Mouse (Mus musculus): ENCODE measurements around the gene Ppp1ca.
A peak's percentile ranks its signal among the peaks of the same experiment; 100 is the strongest.

Ppp1ca gene

DNA sequence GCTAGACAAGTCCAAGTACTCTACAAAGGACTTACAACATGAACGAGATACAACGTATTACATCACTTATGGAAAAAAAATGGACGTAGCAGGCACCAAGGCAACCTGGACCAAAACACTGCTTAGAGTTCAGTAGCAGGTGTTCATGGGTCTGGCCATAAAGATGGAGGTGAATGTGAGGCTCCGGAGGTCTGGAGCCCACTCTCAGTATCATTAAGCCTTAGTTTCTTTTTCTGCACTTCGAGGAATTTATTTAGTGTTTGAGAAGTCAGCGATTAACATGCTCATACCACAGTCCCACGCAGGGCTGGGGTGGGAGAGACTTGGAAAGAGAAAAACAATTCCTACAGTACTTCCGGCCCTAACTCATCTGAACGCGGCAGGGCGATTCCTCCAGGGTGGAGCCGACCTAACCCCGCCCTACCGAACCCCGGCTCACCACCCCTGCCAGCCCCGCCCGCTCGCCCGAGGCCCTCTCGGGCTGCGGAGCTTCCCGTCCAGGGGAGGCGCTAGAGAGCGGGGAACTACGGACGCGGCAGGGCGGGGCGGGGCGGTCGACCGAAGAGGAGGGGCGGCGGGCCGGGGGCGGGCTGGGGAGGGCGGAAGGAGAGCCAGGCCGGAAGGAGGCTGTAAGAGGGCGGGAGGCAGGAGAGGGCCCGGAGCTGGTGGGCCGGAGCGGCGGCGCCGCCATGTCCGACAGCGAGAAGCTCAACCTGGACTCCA lies at the start of gene Ppp1ca:
Gene Ppp1ca, plus strand, starts transcription at position 538 of the 723 bp plus-strand sequence.
- DNase-seq (ENCODE audit: extremely low spot score, low read depth, low spot score): peak; percentile 77

DNA sequence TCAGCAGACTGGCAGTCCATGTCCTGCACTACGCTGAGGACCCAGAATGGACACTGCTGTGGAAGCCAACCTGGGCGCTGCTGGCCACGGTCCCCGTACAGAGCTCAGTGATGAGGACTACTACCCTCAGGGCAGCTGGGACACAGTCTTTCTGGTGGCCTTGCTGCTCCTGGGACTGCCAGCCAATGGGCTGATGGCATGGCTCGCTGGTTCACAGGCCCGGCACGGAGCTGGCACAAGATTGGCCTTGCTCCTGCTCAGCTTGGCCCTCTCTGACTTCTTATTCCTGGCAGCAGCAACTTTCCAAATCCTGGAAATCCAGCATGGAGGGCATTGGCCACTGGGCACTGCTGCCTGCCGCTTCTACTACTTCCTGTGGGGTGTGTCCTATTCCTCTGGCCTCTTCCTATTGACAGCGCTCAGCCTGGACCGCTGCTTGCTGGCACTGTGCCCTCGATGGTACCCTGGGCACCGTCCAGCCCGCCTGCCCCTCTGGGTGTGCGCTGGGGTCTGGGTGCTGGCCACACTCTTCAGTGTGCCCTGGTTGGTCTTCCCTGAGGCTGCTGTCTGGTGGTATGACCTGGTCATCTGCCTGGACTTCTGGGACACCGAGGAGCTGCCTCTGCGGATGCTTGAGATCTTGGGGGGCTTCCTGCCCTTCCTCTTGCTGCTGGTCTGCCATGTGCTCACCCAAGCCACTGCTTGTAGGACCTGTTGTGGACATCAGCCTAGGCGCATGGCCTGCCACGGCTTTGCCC lies 49.3 kb upstream of the Ppp1ca start:
- no peak for DNase-seq (ENCODE audit: extremely low spot score, low read depth, low spot score)

DNA sequence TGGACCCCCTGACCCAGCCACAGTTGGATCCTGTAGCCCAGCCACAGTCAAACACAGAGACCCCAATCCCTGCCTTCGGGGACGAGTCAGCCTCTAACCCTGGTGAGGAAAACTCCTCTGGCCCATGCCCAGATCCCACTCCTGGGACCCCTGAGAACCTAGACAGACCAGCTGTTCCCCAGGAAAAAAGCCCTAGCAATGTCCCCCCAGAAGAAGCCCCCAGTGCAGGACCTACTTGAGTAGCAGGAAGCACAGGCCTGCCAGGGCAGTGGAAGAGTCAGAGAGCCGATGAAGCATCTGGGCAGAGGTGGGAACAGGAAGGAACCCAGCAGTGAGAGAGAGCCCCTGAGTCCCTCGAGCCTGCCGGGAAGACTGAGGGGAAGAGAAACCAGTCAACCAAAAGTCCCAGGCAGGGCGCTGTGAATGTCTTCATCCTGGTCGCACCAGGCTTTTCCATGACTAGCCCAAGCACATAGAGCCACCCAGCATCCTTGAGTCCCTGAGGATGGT lies 48.1 kb upstream of the Ppp1ca start, which contains the start of gene Cabp4:
Gene Cabp4, minus strand, starts transcription at position 275 of the 510 bp plus-strand sequence.
- no peak for DNase-seq (ENCODE audit: extremely low spot score, low read depth, low spot score)

DNA sequence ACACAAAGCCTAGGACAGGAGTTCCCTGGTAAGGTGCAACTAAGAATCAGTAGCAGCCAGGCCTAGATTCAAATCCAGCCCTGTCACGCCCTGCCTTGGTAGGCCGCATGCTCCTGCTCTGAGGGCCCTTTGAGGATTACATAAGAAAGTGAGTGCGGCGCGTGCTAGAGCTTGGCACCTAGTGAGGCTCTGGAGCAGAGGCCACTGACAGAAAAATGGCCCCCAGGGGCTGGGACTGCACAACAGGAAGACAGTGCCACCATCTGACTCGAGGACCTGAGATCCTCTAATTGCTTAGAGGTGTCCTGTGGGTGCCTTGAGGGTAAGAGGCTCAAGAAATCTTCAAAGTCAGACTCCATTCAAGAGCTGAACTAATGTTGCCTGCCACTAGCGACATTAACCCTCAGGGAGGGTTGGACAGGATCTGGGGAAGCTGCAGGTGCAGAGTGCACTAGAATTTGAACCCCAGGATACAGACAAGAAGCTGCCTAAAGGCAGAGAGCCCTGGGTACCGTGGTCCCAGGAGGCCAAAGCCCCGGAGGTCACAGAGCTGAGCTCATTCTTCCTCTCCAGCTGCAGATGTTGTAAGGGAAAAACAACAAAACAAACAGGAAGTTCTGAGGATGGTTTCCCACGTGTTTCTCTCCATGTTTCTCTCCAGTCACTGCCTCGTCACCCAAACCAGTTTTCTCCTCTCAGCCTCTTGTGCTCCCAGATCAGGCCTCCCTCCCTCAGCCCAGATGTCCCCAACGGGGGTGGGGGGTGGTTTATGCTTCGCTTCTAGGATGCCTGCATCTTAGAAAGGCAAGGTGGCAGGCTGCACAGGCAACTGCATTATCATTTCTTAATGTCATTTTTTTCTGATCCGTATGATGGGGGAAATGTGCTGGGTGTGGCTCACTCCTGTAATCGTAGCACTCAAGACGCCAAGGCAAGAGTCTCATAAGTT lies 47.0 kb upstream of the Ppp1ca start:
- no peak for DNase-seq (ENCODE audit: extremely low spot score, low read depth, low spot score)

DNA sequence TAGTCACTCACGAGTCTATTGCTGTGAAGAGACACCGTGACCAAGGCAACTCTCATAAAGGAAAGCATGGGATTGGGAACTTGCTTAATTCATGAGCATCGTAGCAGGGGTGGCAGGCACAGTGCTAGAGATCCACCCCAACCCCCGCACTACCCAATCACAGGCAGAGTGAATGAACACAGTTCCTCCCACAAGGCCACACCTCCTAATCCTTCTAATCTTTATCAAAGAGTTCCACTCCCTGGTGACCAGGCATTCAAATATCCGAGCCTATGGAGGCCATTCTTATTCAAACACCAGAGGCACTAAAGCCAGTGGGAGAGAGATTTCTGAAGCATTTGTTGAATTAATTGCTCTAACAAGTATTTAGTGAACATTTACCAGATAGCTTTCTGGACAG lies 45.9 kb upstream of the Ppp1ca start:
- no peak for DNase-seq (ENCODE audit: extremely low spot score, low read depth, low spot score)

DNA sequence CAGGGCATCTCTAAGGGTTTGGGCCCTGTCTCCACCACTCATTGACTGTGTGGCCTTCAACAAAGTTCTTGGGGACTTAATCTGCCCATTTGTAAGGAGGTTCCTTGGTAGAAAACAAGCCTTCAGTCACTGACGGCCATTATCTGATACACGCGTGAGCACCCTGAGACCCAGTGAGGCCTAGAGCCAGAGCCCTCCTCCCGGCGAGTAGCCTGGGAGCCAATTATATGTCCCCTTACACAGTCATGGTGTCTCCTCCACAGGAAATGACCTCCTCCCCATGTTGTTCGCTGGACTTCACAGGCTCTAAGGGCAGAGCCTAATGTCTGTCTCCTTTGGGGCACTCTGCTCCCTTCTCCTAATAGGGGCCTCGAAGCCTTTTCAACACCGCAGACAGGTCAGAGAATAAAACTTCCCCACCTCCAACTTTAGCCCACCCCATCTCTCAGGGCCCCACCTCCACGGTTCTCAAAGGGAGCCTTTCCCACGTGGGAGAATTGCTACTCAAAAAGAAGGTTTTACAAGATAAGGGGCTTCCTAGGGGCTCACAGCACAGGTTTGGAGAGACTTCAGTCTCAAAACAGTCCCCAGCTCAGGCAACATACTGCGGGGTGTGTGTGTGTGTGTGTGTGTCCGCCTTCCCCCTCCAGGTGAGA lies 45.4 kb upstream of the Ppp1ca start:
- DNase-seq (ENCODE audit: extremely low spot score, low read depth, low spot score): no peak

DNA sequence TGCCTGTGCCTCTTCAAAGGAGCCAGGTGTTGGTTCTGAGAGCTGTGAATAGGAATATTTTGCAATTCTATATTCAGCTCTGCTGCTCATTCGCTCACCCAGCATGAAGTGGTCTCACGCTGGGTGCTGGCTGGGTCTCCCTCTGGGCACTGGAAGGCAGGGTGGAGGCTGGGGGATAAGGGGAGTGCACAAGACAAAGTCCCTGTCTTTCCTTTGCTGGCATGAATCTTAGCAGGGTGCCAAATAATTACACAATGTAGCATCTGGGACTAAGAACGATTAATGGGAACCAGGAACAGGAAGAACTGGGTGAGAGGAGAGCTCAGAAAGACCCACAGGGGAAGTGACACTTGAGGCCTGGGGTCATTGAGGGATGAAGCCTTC lies 44.9 kb upstream of the Ppp1ca start:
- DNase-seq (ENCODE audit: extremely low spot score, low read depth, low spot score): no peak

DNA sequence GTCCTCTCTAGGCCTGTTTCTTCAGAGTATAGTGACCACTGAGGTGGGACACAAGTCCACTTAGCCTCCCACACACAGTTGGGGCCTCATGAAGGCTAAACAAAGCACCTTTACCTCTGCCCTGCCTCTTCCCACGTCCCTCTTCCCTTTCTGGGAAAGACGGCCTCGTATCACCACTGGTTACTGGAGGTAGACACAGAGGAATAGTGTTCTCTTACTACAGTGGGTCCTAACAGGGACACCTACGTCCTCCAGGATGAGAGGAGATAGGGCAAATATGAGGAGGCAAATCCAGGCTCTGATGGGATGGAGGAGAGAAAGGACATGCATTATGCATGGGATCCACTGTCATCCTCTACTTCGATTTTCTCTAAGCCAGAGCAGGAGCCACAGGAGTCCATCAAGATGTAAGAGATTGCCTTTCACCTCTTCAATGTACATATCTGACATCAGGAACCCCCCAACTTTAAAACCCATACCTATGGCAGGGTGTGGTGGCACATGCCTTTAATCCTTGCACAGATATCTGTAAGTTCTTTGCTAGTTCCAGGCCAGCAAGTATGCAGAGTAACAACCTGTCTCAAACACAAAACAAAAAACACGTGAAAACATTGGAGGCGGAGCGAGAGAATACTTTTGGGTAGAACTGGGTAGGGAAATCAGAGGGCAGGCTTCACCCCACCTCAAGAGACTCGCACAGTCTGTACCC lies 43.9 kb upstream of the Ppp1ca start:
- no peak for DNase-seq (ENCODE audit: extremely low spot score, low read depth, low spot score)

DNA sequence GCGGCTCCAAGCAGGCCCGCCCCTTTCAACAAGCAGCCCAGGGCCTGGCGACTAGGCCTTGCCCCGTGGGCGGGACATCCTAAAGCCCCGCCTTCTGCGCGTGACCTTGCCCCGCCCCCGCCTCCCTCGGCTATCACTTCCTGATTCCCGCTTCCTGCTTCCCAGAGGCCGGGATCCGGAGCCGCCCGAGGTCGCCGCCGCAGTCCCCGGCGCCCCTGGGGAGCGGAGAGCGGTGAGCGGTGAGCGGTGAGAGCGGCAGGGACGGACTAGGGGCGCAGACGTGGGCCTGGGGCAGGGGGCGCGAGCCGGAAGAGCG lies 43.4 kb upstream of the Ppp1ca start, which contains the start of gene Coro1b:
Gene Coro1b, plus strand, starts transcription at position 129 of the 316 bp plus-strand sequence.
- DNase-seq (ENCODE audit: extremely low spot score, low read depth, low spot score): peak; percentile 54

DNA sequence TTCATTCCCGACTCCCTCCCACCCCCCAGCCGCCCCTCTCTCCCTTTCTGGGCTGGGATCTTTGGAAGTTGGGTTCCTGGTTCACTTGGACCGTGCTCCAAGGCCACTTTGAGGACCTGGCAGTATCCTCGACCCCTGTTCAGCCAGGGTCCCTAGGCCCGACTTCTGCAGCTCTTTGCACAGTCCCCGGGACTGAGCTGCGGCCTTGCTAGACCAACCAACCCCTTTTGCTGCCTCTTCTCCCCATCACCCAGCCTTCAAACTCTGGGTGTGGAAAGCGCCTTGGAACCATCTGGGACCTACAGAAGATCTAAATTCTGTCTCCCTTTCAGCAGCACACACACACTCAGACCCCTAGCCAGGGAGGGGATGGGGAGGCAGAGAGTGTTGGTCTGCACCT lies 43.0 kb upstream of the Ppp1ca start:
- no peak for DNase-seq (ENCODE audit: extremely low spot score, low read depth, low spot score)

DNA sequence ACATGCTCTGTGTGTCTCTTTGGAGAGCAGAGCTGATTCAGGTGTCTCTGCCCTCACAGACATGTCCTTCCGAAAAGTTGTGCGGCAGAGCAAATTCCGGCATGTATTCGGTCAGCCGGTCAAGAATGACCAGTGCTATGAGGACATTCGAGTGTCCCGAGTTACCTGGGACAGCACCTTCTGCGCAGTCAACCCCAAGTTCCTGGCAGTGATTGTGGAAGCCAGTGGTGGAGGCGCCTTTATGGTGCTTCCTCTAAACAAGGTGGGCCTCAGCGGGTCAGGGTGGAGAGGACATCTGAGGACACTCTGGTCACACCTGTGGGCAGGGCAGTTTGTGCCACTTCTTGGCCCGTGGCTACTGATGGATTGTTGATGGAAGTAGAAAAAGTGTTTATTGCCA lies 42.6 kb upstream of the Ppp1ca start:
- no peak for DNase-seq (ENCODE audit: extremely low spot score, low read depth, low spot score)

DNA sequence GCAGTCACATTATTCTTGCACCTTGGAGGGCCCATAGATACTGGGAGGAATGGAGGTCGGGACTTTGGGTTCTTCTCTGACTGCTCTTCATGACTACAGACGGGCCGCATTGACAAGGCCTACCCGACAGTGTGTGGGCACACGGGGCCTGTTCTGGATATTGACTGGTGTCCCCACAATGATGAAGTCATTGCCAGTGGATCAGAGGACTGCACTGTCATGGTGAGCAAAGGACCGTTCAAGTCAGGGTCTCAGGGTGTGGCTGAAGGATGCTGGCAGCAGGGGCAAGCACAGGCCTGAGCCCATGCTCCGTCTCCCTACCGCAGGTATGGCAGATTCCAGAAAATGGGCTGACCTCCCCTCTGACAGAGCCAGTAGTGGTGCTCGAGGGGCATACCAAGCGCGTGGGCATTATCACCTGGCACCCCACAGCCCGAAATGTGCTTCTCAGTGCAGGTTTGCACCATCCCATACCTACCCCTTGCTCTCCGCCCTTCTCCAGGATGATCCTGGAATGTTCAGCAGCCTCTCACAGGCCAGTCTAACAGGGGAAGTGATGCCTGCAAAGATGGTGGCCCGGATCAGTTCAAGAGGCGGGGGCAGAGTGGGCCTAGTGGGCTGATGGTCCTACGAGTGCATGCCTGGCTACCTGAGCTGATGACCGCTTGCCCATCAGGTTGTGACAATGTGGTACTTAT lies 42.0 kb upstream of the Ppp1ca start:
- DNase-seq (ENCODE audit: extremely low spot score, low read depth, low spot score): no peak

DNA sequence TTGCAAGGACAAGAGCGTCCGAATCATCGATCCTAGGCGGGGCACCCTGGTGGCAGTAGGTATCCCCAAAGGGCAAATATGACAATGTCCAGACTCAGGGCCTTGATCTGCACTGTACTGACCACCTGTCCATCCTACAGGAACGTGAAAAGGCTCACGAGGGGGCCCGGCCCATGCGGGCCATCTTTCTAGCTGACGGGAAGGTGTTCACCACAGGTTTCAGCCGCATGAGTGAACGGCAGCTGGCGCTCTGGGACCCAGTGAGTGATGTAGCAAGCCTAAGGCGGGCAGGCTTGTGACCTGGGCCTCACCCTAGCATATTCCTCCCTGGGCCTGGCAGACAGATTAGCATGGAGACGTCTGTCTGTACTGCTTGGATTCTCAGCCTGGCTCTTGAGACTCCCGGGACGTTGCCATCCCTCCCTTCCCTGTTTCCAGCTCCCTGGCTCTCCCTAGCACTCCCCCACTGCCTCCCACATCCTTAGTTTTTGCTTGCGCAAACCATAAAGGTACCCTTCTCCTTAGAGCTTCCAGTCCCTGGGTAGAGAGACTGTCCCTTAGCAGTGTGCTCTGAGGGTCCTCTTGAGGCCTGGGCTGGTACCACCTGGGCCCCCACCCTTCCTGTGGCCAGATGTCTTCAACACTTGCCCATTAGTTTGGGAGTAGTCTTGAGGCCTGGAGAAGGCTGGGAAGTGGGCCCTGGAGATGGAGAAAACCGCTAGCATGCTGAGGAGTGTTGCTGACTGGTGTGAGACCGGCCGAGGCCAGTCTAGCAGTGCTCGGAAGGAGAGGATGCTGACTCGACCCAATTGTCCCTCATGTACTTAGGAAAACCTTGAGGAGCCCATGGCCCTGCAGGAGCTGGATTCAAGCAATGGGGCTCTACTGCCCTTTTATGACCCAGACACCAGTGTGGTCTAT lies 41.0 kb upstream of the Ppp1ca start:
- no peak for DNase-seq (ENCODE audit: extremely low spot score, low read depth, low spot score)

DNA sequence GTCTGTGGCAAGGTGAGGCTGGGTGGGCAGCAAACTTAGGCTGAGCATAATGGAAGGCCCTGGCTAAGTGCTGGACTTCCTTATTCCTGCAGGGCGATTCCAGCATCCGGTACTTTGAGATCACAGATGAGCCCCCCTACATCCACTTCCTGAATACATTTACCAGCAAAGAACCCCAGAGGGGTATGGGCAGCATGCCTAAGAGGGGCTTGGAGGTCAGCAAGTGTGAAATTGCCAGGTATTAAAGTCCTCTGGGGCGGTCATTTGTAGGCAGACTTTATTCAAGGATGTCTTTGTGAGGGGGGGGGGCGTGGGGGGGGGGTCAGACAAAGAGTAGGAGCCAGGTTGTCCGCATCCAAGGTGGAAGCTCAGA lies 40.4 kb upstream of the Ppp1ca start:
- DNase-seq (ENCODE audit: extremely low spot score, low read depth, low spot score): no peak

DNA sequence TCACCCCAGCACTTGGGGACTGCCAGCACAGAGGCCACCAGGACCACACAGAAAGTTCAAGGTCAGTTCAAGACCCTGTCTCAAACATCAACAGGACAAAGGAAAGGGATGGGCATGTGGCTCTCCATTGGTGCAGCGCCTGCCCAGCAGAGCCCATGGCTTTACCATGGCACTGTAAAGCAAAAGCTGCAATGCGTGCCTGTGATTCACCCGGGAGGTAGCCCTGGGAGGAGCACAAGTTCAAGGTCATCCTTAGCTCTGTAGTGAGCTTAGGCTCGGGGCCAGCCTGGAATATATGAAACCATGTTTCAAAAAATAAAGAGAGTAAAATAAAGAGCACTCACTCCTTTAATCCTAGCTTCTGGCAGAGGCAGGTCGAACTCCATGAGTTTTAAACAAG lies 40.0 kb upstream of the Ppp1ca start:
- no peak for DNase-seq (ENCODE audit: extremely low spot score, low read depth, low spot score)

DNA sequence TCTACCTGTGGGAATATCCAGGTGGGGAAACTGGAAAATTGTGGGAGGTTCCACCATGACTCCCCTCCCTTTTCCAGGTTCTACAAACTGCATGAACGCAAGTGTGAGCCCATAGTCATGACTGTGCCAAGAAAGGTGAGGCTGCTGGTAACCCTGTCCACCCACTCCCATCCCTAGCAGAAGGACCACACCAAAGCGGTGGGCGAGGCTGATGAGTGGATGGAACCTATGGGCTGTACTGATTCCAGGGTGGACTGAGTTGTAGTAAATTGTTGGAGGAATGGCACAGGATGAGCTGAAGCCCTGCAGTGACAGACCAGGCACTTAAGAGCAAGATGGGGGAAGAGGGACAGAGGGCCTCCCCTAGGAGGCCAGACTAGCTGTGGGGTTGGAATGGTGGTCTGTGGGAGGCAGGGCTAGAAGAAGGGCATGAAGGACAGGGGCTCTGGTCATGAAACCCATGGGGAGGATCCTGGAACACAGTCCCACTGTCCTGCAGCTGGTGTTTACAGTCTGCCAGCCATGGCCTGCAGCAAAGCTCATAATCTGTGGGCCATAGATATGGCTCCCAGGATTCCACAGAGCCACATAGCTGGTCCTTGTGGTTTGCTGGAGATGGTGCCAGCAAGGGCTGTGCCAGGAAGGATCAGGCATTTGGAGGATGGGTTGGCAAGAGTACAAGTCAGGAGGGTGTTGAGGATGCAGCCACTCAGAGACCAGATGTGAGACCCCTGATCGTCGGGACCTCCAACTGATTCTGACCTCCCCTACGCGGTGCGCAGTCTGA lies 39.2 kb upstream of the Ppp1ca start:
- DNase-seq (ENCODE audit: extremely low spot score, low read depth, low spot score): no peak

DNA sequence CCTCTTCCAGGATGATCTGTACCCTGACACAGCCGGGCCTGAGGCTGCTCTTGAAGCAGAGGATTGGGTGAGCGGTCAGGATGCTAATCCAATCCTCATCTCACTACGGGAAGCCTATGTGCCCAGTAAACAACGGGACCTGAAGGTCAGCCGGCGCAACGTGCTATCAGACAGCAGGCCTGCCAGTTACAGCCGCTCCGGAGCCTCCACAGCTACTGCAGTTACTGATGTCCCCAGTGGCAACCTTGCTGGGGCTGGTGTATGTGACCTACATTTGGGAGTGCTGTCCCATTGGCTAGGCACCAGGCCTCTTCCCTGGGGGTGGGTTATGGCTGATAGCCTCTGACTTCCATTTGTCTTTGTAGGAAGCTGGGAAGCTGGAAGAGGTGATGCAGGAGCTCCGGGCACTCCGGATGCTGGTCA lies 38.6 kb upstream of the Ppp1ca start, which contains the start of gene Ptprcap:
Gene Ptprcap, plus strand, starts transcription at position 373 of the 423 bp plus-strand sequence.
- no peak for DNase-seq (ENCODE audit: extremely low spot score, low read depth, low spot score)

Data from hindlimb bud, embryonic 11.5 days (tissue).